Mouse (Mus musculus) midbrain, embryonic 14.5 days (tissue): ENCODE measurements around the gene Hoxa5. TPM values are rescaled to one million over a fixed set of nuclear protein-coding genes. Genes with fewer than 3 reads are reported as not detected.

Experiments used
- ATAC-seq: fragments of 200-750 bp; cut with Nextera tagmentation; 2 replicates; pipeline ENCODE4 v1.8.0; 2017; ENCODE audit warnings: moderate number of reproducible peaks, moderate library complexity; ENCODE audit not compliant: low FRiP score, low TSS enrichment
- DNase-seq: peaks from one replicate; pipeline ENCODE4 v3.0.0-alpha.2; 2015
- H3K27ac ChIP-seq: fragments of 300-500 bp; sonication (generic); replicated peaks from 2 replicates; pipeline ENCODE4 v1.5.1; 2014; ENCODE audit warnings: mild to moderate bottlenecking, low read depth, low read length, moderate library complexity
- H3K27me3 ChIP-seq: fragments of 300-500 bp; sonication (generic); 2 replicates; pipeline ENCODE4 v1.6.1; 2014; ENCODE audit warnings: low read length, control low read depth, mixed read lengths; ENCODE audit not compliant: control insufficient read depth, insufficient read depth
- H3K36me3 ChIP-seq: fragments of 300-500 bp; sonication (generic); 2 replicates; pipeline ENCODE4 v1.6.1; 2014; ENCODE audit warnings: low read length, control low read depth; ENCODE audit not compliant: control insufficient read depth, insufficient read depth
- H3K4me1 ChIP-seq: fragments of 300-500 bp; sonication (generic); 2 replicates; pipeline ENCODE4 v1.6.1; 2014; ENCODE audit warnings: mild to moderate bottlenecking, antibody characterized with exemption, low read length, control low read depth; ENCODE audit not compliant: control insufficient read depth, insufficient read depth
- H3K4me2 ChIP-seq: fragments of 300-500 bp; sonication (generic); 2 replicates; pipeline ENCODE4 v1.6.1; 2014; ENCODE audit warnings: mild to moderate bottlenecking, low read length, moderate library complexity
- H3K4me3 ChIP-seq: fragments of 300-500 bp; sonication (generic); replicated peaks from 2 replicates; pipeline ENCODE4 v1.5.1; 2014; ENCODE audit warnings: low read depth, low read length
- H3K9ac ChIP-seq: fragments of 300-500 bp; sonication (generic); replicated peaks from 2 replicates; pipeline ENCODE4 v1.6.1; 2014; ENCODE audit warnings: mild to moderate bottlenecking, low read length, moderate library complexity
- H3K9me3 ChIP-seq: fragments of 300-500 bp; sonication (generic); 2 replicates; pipeline ENCODE4 v1.6.1; 2016; ENCODE audit warnings: low read length, control low read depth, mixed read lengths; ENCODE audit not compliant: control insufficient read depth
- WGBS: fragments of 180-500 bp; shearing (Covaris S2); extraction: QIAGEN DNeasy Blood & Tissue Kit; methylation state at CpG from one replicate; pipeline ENCODE4 v1.1.7; 2014; 5-methylcytosine and 5-hydroxymethylcytosine counted together
- polyA plus RNA-seq: library from polyadenylated mRNA; unstranded; fragments of >200 nt; fragmentation: Nextera tagmentation; extraction: Ambion mirVana; gene quantifications from 2 replicates; pipeline ENCODE4 v1.2.1, GENCODE M21; 2014

Hoxa5 gene
- polyA plus RNA-seq, 1 experiment from 2014 or later = not detected

DNA sequence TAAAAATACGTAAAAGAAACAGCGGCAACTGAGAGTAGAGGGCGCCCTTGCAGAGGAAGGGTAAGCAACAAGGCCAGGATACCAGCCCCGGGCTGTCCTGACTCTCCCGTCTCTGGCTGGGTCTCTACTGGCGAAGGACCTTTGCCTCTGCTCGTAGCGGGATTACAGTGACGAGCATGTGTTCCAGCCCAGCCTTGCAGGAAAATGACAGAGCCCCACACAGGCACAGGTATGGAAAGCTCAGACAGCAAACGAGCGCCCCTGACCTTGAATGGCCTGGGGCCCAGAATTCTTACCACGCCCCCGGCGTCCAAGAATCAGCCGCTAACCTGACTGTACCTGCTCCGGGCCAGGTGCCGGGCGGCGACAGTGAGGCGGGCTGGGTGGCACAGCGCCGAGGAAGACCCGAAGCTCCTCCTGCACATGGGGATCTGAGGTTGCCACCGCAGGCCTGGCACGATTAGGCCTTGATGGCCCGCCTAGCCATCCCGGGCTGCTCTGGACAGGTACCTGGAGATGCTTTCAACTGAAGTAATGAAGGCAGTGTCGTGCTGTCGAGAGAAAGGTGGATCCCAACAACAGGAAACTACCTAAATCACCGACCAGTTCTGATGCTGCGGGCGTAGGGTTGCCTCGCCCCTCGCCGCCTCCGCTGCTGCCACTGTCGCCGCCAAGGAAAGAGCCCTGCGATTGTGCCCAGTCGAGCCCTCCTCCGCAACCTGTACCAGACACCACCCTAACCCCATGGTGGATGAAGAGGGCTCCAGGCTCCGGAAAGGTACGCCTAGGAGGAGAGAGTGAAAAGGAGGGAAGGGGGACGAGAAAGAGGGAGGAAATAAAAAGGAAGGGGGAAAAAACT, 25.4 kb upstream of the Hoxa5 start:
- ATAC-seq (no peak), DNase-seq (no peak)
- Histone ChIP-seq H3K9me3 (no peaks in the 10 kb centered on the region), H3K4me1 (no peaks in the 10 kb centered on the region), H3K27me3 (peaks cover 96% of the 10 kb centered on the region), H3K4me3 (no peak overlapping the region), H3K27ac (no peak overlapping the region), H3K4me2 (no peak overlapping the region), H3K9ac (no peak overlapping the region), H3K36me3 (no peaks in the 10 kb centered on the region)
- 2% methylated on average over 44 of the region's 44 CpGs for WGBS

DNA sequence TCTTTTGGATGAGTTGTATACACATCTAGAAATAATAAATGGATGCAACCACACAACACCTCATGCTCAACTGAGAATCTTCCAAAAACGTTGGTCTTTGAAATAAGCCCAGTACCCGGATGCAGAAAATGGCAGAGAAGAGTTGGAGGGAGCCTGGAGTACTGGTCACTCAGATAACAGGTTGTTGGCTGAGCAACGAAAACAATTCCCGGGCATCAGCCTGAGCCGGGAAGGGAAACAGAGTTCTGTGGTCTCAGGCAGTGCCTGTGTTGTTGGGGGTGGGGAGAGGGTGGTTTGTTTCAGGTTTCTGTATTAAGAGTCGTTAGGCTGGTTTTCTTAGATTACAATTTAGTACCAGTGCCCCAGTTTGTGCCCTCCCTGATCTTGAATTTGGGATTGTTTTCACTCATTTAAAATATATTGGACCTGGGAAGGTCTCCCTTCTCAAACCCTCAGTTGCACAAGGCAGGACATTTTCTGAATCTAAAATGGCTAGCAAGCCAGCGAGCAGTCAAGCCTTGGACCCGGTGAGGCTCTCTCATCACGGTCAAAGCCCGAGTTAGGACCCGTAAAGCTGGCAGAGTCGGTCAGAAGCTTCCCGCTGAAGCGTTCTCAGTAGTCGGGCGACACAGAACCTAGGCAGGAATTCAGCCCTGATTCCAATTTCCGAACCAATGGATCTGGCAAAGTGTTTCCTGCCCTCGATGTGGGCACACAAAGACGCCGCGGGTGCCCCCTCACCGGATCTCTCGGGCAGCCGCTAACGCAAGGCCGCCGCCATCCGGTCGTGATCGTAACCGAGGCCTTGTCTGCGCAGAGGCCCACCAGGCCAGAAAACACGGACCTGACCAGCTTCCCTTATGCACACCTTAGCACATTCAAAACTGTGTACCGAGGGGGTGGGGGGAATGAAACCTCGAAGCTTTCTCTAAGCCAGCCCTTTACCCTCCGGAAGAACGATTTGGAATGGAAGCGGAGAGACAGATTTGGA, 24.4 kb upstream of the Hoxa5 start:
- no peaks in the 10 kb centered on the region for H3K4me1 ChIP-seq
- WGBS = 1% methylated on average over 38 of the region's 38 CpGs
- H3K4me2 ChIP-seq = no peak overlapping the region
- H3K27me3 ChIP-seq = peaks cover 96% of the 10 kb centered on the region
- DNase-seq (no peak), ATAC-seq (no peak)
- H3K9ac ChIP-seq = no peak overlapping the region
- H3K9me3 ChIP-seq = no peaks in the 10 kb centered on the region
- no peak overlapping the region for H3K4me3 ChIP-seq
- H3K27ac ChIP-seq = no peak overlapping the region
- H3K36me3 ChIP-seq = no peaks in the 10 kb centered on the region

DNA sequence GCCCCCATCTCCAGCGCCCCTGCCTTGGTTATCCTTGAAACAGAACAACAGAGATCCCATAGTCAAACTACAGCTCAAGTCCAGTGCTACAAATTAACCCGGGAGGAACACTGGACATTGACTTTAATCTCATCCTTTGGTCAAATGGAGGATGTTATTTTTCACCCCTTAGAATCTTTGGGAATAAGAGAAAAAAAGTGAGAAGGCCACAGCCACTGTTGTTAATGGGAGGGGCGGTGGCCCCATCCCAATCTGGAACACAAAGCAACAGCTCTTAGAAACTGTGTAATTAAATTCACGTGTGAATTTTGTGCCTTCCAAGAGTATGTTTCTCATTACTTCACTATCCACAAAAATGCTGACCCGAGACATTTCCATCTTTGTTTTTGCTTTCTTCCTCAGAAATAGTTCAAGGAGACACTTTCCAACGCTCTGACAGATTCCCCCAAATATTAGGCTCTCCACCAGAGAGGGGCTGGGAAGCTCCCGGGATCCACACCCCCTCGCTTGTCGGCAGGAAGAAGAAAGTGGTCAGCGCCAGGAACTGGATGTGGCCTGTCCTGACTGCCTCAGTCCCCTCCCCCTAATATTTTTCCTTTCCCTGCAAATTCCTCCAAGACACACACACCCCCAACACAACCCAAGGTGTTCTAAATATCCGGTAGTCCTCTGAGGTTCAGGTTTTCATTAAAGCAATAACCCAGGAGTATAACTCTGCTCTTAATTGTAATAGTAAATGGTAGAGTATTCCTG, 23.3 kb upstream of the Hoxa5 start:
- 3% methylated on average over 11 of the region's 11 CpGs for WGBS
- Histone ChIP-seq H3K27ac (no peak overlapping the region), H3K9ac (no peak overlapping the region), H3K4me2 (no peak overlapping the region), H3K27me3 (peaks cover 96% of the 10 kb centered on the region), H3K4me3 (no peak overlapping the region), H3K4me1 (no peaks in the 10 kb centered on the region), H3K36me3 (no peaks in the 10 kb centered on the region), H3K9me3 (no peaks in the 10 kb centered on the region)
- DNase-seq (no peak), ATAC-seq (no peak)

DNA sequence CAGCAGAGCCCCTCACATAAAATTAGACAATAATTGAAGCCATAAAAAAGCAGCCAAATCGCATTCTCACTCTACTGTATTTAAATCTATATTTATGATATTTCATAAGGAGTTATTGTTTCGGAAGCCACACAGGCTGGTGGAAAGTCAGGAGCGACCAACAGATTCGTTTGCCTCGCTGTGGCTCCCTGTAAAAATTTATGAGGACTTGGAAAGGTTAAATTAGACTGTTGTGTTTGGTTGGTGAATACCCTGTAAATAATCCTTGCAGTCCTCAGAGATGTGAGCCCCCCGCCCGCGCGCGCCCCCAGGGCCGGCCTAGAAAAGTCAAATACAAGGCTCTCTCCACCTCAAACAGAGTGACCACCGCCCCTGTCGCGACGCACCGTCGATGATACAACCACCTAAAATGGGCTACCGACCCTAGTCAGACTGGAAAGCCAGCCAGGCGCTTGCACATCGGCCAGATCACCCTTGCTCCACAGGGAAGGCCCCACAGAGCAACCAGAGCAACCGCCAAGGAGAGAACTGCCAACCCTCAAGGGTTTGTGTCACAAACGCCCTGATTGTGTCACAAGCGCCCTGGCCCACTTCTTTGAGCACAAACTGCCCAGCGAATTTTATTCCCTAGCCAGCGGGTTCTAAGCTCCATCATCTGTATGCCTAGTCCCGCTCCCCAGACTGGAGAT, 22.3 kb upstream of the Hoxa5 start:
- no peaks in the 10 kb centered on the region for H3K36me3 ChIP-seq
- 4% methylated on average over 26 of the region's 26 CpGs for WGBS
- DNase-seq = no peak
- H3K27ac ChIP-seq = no peak overlapping the region
- no peak overlapping the region for H3K4me3 ChIP-seq
- no peaks in the 10 kb centered on the region for H3K9me3 ChIP-seq
- no peak overlapping the region for H3K4me2 ChIP-seq
- no peaks in the 10 kb centered on the region for H3K4me1 ChIP-seq
- H3K27me3 ChIP-seq = peaks cover 96% of the 10 kb centered on the region
- H3K9ac ChIP-seq = no peak overlapping the region
- no peak for ATAC-seq

DNA sequence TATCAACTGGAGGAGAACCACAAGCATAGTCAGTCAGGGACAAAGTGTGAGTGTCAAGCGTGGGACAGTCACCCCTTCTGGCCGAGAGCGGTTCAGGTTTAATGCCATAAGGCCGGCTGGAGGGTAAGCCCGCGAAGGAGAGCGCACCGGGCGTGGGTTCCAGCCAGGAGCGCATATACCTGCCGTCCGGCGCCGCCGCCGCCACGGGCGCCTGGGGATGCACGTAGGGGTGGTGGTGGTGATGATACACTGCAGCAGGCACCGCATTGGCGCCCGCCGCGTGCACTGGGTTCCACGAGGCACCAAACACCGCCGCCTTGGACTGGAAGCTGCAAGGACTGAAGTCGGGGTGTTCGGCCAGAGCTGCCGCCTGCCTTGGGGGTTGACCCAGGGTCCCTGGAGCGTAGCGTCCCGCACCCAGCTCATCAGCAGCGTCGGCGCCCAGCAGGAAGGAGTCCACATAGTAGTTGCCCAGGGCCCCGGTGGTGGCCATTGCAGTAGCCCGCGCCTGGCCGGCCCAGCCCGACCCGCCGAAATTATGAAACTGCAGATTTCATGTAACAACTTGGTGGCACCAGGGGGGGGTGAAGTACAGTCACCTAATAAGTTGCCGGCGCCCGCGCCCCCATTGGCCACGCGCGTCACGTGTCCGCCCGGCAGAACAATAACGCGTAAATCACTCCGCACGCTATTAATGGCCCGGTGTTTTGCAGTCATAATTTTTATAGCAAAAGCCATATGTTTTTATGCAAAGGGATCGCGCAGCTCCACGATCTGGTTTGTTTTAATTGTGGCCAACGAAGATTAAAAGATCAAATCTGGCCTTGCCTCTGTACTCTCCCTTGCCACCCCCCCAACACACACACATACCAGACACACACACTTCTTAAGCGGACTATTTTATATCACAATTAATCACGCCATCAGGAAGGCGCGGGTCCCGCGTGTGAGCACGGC, 21.5 kb upstream of the Hoxa5 start:
- no peak for DNase-seq

DNA sequence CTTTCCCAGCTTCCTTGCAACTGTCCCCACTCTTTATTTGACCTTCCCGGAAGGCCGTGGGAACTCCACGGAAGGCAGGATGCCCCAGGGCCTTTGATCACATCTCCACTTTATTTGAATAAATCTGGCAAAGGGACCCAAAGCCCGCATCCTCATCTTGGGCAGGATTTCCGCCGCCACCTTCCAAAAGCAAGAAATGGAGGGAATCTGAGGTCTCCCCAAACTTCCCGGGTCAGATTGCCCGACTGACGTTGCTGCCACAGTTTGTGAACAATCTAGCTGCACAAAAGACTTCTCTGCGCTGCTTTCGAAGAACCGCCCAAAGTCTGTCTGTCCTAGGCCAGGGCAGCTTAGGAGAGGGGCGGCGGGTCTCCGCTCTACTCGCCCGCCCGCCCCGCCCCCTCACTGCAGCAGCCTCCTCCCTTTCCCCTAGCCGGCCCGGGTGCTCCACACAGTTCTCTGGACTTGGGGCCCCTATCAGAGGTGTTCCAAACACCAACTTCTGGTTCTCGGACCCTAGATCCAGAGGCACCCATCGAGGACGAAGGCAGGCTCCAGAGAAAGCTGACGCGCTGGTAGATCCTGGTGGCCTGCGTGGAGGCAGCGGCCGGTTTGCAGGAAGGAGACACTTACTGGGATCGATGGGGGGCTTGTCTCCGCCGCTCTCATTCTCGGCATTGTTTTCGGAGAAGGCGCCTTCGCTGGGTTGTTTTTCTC, 20.7 kb upstream of the Hoxa5 start:
- Histone ChIP-seq H3K4me2 (no peak overlapping the region), H3K27ac (no peak overlapping the region), H3K36me3 (no peaks in the 10 kb centered on the region), H3K4me3 (no peak overlapping the region), H3K27me3 (peaks cover 97% of the 10 kb centered on the region), H3K9me3 (no peaks in the 10 kb centered on the region), H3K4me1 (no peaks in the 10 kb centered on the region), H3K9ac (no peak overlapping the region)
- DNase-seq = no peak
- no peak for ATAC-seq
- 2% methylated on average over 36 of the region's 36 CpGs for WGBS

More for the DNA sequence above, 21.5 kb upstream of the Hoxa5 start:
- Histone ChIP-seq H3K36me3 (no peaks in the 10 kb centered on the region), H3K27ac (no peak overlapping the region), H3K4me1 (no peaks in the 10 kb centered on the region), H3K9ac (no peak overlapping the region), H3K4me2 (no peak overlapping the region), H3K27me3 (peaks cover 97% of the 10 kb centered on the region), H3K4me3 (no peak overlapping the region), H3K9me3 (no peaks in the 10 kb centered on the region)
- no peak for ATAC-seq
- 3% methylated on average over 69 of the region's 69 CpGs for WGBS
